Mouse (Mus musculus) testis, adult 2 months (tissue): ENCODE measurements around the gene Mas1.

ENCODE experiments used
- CTCF ChIP-seq: fragments of 200-500 bp; IDR thresholded peaks from 2 replicates; pipeline ENCODE4 v1.5.1; 2012; ENCODE audit warnings: low read depth, mild to moderate bottlenecking, inconsistent platforms, low read length, moderate library complexity; ENCODE audit not compliant: control insufficient read depth, insufficient read depth, insufficient replicate concordance
- POLR2A ChIP-seq: fragments of 200-500 bp; IDR thresholded peaks from 2 replicates; pipeline ENCODE4 v1.6.1; 2012; ENCODE audit warnings: low read depth, mild to moderate bottlenecking, inconsistent platforms, low read length, moderate library complexity; ENCODE audit not compliant: control insufficient read depth

DNA sequence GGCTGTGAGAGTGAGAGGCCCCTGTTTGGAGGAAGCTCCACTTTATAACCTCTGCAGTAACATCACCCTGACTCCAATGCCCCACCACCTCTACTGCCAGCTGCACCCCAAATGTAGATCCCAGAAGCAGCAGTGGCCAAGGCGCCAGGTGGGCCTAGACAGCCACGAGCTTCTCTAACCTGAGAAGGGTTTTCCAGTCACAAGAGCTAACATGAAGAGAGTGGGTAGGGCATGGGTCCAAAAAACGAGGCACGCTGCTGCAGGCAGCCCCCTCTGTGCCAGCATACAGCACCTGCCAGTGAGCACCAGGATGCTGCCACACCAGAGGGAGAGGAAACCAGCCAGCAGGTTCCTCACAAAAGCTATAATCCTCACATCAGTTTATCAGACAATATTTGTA lies 23.1 kb upstream of the Mas1 start:
- no peak for TF ChIP-seq POLR2A
- TF ChIP-seq CTCF = no peak
